Mouse (Mus musculus): Measurements from ENCODE around the gene Hapln1. TPM values are rescaled to one million over a fixed set of nuclear protein-coding genes. Genes with fewer than 3 reads are reported as not detected.

Gene Hapln1
- polyA plus RNA-seq, 1 experiment from 2014 or later = 6.3 TPM

- 0 out of 2 replicates have a peak, but pooled peaks have one; percentile 25 for ATAC-seq (ENCODE audit: insufficient number of reproducible peaks, insufficient read depth, low FRiP score, low read depth)
- Histone ChIP-seq H3K36me3 (ENCODE audit: control insufficient read depth, insufficient read depth, low read length) (no peaks in the 10 kb centered on the region), H3K4me2 (replicated peaks; ENCODE audit: low read depth, low read length) (no peak overlapping the region), H3K27ac (ENCODE audit: low read length) (no peak overlapping the region), H3K27me3 (ENCODE audit: control insufficient read depth, insufficient read depth, low read length) (no peaks in the 10 kb centered on the region), H3K4me3 (ENCODE audit: low read depth, low read length) (no peak overlapping the region), H3K4me1 (ENCODE audit: control insufficient read depth, insufficient read depth, low read length) (0 out of 2 replicates have a peak, but pooled peaks cover 4% of the 10 kb centered on the region), H3K9me3 (ENCODE audit: control insufficient read depth, low read depth, low read length) (no peaks in the 10 kb centered on the region), H3K9ac (replicated peaks; ENCODE audit: low read depth, low read length) (no peak overlapping the region)
- 35% methylated on average over 11 of the region's 11 CpGs for WGBS
Measured at GRCm38 (mm10) chr13:89540301-89540982, 846 bp downstream of the Hapln1 start.

GRCm38 (mm10) chr13:89543003-89543402 is 3.4 kb downstream of the Hapln1 start:
- no peak overlapping the region for H3K27ac ChIP-seq (ENCODE audit: low read length)
- no peak overlapping the region for H3K4me3 ChIP-seq (ENCODE audit: low read depth, low read length)
- H3K9ac ChIP-seq (replicated peaks; ENCODE audit: low read depth, low read length) = no peak overlapping the region
- WGBS = 2% methylated on average over 3 of the region's 3 CpGs
- no peaks in the 10 kb centered on the region for H3K9me3 ChIP-seq (ENCODE audit: control insufficient read depth, low read depth, low read length)
- H3K36me3 ChIP-seq (ENCODE audit: control insufficient read depth, insufficient read depth, low read length) = no peaks in the 10 kb centered on the region
- no peak for ATAC-seq (ENCODE audit: insufficient number of reproducible peaks, insufficient read depth, low FRiP score, low read depth)
- no peak overlapping the region for H3K4me2 ChIP-seq (replicated peaks; ENCODE audit: low read depth, low read length)
- H3K4me1 ChIP-seq (ENCODE audit: control insufficient read depth, insufficient read depth, low read length) = 0 out of 2 replicates have a peak, but pooled peaks cover 4% of the 10 kb centered on the region
- no peaks in the 10 kb centered on the region for H3K27me3 ChIP-seq (ENCODE audit: control insufficient read depth, insufficient read depth, low read length)

- no peaks in the 10 kb centered on the region for H3K36me3 ChIP-seq (ENCODE audit: control insufficient read depth, insufficient read depth, low read length)
- no peak overlapping the region for H3K4me2 ChIP-seq (replicated peaks; ENCODE audit: low read depth, low read length)
- no peaks in the 10 kb centered on the region for H3K27me3 ChIP-seq (ENCODE audit: control insufficient read depth, insufficient read depth, low read length)
- WGBS = 22% methylated on average over 2 of the region's 2 CpGs
- no peak overlapping the region for H3K9ac ChIP-seq (replicated peaks; ENCODE audit: low read depth, low read length)
- H3K4me1 ChIP-seq (ENCODE audit: control insufficient read depth, insufficient read depth, low read length) = no peaks in the 10 kb centered on the region
- no peaks in the 10 kb centered on the region for H3K9me3 ChIP-seq (ENCODE audit: control insufficient read depth, low read depth, low read length)
- no peak for ATAC-seq (ENCODE audit: insufficient number of reproducible peaks, insufficient read depth, low FRiP score, low read depth)
- no peak overlapping the region for H3K4me3 ChIP-seq (ENCODE audit: low read depth, low read length)
- H3K27ac ChIP-seq (ENCODE audit: low read length) = no peak overlapping the region
Measured at GRCm38 (mm10) chr13:89548203-89548740, 8.7 kb downstream of the Hapln1 start.

GRCm38 (mm10) chr13:89549507-89549906 is 9.9 kb downstream of the Hapln1 start:
- Histone ChIP-seq H3K27ac (ENCODE audit: low read length) (no peak overlapping the region), H3K36me3 (ENCODE audit: control insufficient read depth, insufficient read depth, low read length) (no peaks in the 10 kb centered on the region), H3K4me2 (replicated peaks; ENCODE audit: low read depth, low read length) (no peak overlapping the region), H3K4me1 (ENCODE audit: control insufficient read depth, insufficient read depth, low read length) (no peaks in the 10 kb centered on the region), H3K9ac (replicated peaks; ENCODE audit: low read depth, low read length) (no peak overlapping the region), H3K27me3 (ENCODE audit: control insufficient read depth, insufficient read depth, low read length) (no peaks in the 10 kb centered on the region), H3K4me3 (ENCODE audit: low read depth, low read length) (no peak overlapping the region), H3K9me3 (ENCODE audit: control insufficient read depth, low read depth, low read length) (no peaks in the 10 kb centered on the region)
- no peak for ATAC-seq (ENCODE audit: insufficient number of reproducible peaks, insufficient read depth, low FRiP score, low read depth)
- WGBS = 44% methylated on average over 4 of the region's 4 CpGs

GRCm38 (mm10) chr13:89551502-89551901 is 11.9 kb downstream of the Hapln1 start:
- Histone ChIP-seq H3K4me1 (ENCODE audit: control insufficient read depth, insufficient read depth, low read length) (no peaks in the 10 kb centered on the region), H3K27me3 (ENCODE audit: control insufficient read depth, insufficient read depth, low read length) (no peaks in the 10 kb centered on the region), H3K4me2 (replicated peaks; ENCODE audit: low read depth, low read length) (no peak overlapping the region), H3K4me3 (ENCODE audit: low read depth, low read length) (no peak overlapping the region), H3K27ac (ENCODE audit: low read length) (no peak overlapping the region), H3K9me3 (ENCODE audit: control insufficient read depth, low read depth, low read length) (no peaks in the 10 kb centered on the region), H3K36me3 (ENCODE audit: control insufficient read depth, insufficient read depth, low read length) (no peaks in the 10 kb centered on the region), H3K9ac (replicated peaks; ENCODE audit: low read depth, low read length) (no peak overlapping the region)
- WGBS = 19% methylated on average over 1 of the region's 1 CpGs
- ATAC-seq (ENCODE audit: insufficient number of reproducible peaks, insufficient read depth, low FRiP score, low read depth) = no peak

GRCm38 (mm10) chr13:89564518-89564917 is 24.9 kb downstream of the Hapln1 start:
- H3K4me3 ChIP-seq (ENCODE audit: low read depth, low read length) = no peak overlapping the region
- H3K4me2 ChIP-seq (replicated peaks; ENCODE audit: low read depth, low read length) = no peak overlapping the region
- H3K27ac ChIP-seq (ENCODE audit: low read length) = no peak overlapping the region
- H3K9me3 ChIP-seq (ENCODE audit: control insufficient read depth, low read depth, low read length) = no peaks in the 10 kb centered on the region
- no peaks in the 10 kb centered on the region for H3K36me3 ChIP-seq (ENCODE audit: control insufficient read depth, insufficient read depth, low read length)
- no peaks in the 10 kb centered on the region for H3K4me1 ChIP-seq (ENCODE audit: control insufficient read depth, insufficient read depth, low read length)
- WGBS = 88% methylated on average over 5 of the region's 5 CpGs
- no peaks in the 10 kb centered on the region for H3K27me3 ChIP-seq (ENCODE audit: control insufficient read depth, insufficient read depth, low read length)
- no peak for ATAC-seq (ENCODE audit: insufficient number of reproducible peaks, insufficient read depth, low FRiP score, low read depth)
- no peak overlapping the region for H3K9ac ChIP-seq (replicated peaks; ENCODE audit: low read depth, low read length)

- Histone ChIP-seq H3K27ac (ENCODE audit: low read length) (no peak overlapping the region), H3K36me3 (ENCODE audit: control insufficient read depth, insufficient read depth, low read length) (no peaks in the 10 kb centered on the region), H3K4me2 (replicated peaks; ENCODE audit: low read depth, low read length) (no peak overlapping the region), H3K4me1 (ENCODE audit: control insufficient read depth, insufficient read depth, low read length) (no peaks in the 10 kb centered on the region), H3K4me3 (ENCODE audit: low read depth, low read length) (no peak overlapping the region), H3K9me3 (ENCODE audit: control insufficient read depth, low read depth, low read length) (no peaks in the 10 kb centered on the region), H3K9ac (replicated peaks; ENCODE audit: low read depth, low read length) (no peak overlapping the region), H3K27me3 (ENCODE audit: control insufficient read depth, insufficient read depth, low read length) (no peaks in the 10 kb centered on the region)
- no peak for ATAC-seq (ENCODE audit: insufficient number of reproducible peaks, insufficient read depth, low FRiP score, low read depth)
- 66% methylated on average over 4 of the region's 4 CpGs for WGBS
Measured at GRCm38 (mm10) chr13:89566300-89566699, 26.7 kb downstream of the Hapln1 start.

- H3K27ac ChIP-seq (ENCODE audit: low read length) = no peak overlapping the region
- H3K4me3 ChIP-seq (ENCODE audit: low read depth, low read length) = no peak overlapping the region
- H3K9ac ChIP-seq (replicated peaks; ENCODE audit: low read depth, low read length) = no peak overlapping the region
- H3K27me3 ChIP-seq (ENCODE audit: control insufficient read depth, insufficient read depth, low read length) = no peaks in the 10 kb centered on the region
- no peaks in the 10 kb centered on the region for H3K36me3 ChIP-seq (ENCODE audit: control insufficient read depth, insufficient read depth, low read length)
- H3K4me1 ChIP-seq (ENCODE audit: control insufficient read depth, insufficient read depth, low read length) = peaks cover 5% of the 10 kb centered on the region
- no peak for ATAC-seq (ENCODE audit: insufficient number of reproducible peaks, insufficient read depth, low FRiP score, low read depth)
- no peaks in the 10 kb centered on the region for H3K9me3 ChIP-seq (ENCODE audit: control insufficient read depth, low read depth, low read length)
- no peak overlapping the region for H3K4me2 ChIP-seq (replicated peaks; ENCODE audit: low read depth, low read length)
- WGBS = 93% methylated on average over 2 of the region's 2 CpGs
Measured at GRCm38 (mm10) chr13:89579115-89579514, 39.5 kb downstream of the Hapln1 start.
